Mouse (Mus musculus) CH12F3 (cell line): ENCODE measurements at regions not wholly inside any gene's neighbourhood (a gene's known extent, or its start where the extent isn't known, plus 50 kb on each side); places are given as distances from the start of the nearest gene placed in this dataset.

ENCODE experiments used
- in situ Hi-C: fragments of 300-500 bp; cut with MboI; formaldehyde crosslinking; loops from 2 replicates; pipeline ENCODE4 v1.14.3; 2020; ENCODE audit warnings: low sequenced_read_pairs

- in situ Hi-C loops, result no loop called here
Measured at GRCm38 (mm10) chr13:84878178-84878849, 310.9 kb upstream of the Ccnh start.

DNA sequence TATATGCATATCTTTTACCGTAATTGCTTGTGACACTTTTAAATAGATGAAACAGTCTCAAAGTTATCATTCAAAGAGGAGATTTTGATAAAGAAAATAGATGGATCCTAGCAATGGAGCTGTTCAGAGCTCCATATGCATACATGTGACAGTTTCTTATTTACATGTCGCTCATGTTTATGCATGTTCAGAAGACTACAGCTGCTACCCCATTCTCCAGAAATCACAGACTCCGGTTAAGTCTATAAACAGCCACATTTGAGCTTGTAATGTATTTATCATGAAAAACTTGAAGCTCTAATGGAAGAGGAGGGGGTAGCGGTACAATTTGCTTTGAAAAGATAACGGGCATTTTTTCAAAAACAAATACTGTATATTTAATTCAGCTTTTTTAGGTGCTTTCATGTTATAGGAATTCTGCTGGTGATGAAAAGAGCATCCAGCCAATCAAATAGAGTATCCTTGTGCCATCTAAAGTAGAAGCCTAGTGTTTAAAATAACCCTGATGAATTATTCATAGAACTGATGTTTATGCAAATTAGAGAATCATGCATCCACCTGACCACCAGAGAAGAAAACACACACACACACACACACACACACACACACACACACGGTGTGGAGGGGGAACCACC is 283.7 kb upstream of the Ccnh start:
- in situ Hi-C loops, result no loop called here

GRCm38 (mm10) chr13:84905994-84906393 is 283.2 kb upstream of the Ccnh start:
- in situ Hi-C loops, result no loop called here

- in situ Hi-C loops, result no loop called here
Measured at GRCm38 (mm10) chr13:84931271-84931670, 257.9 kb upstream of the Ccnh start.

- in situ Hi-C loops, result no loop called here
Measured at GRCm38 (mm10) chr13:84935610-84936009, 253.6 kb upstream of the Ccnh start.

GRCm38 (mm10) chr13:84939695-84940094 is 249.5 kb upstream of the Ccnh start:
- in situ Hi-C loops, result no loop called here

DNA sequence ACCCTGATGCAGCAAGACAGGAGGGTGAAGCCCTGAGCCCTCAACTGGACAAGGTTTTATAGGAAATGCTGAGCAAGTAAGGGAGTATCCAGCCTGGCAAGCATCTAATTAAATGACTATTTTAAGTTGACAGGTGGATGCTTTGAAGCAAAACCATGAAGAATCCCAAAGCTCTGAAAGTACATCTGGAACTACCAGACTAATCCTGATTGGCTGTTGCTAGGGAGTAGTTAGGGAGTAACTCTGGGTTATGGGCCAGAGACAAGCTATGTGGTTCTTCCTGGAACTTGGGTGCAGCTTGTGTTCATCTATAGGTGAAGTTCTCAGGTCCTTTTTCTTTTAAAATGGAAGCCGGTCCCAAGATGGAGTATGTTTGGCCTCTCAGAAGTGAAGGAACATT is 248.3 kb upstream of the Ccnh start:
- in situ Hi-C loops, result no loop called here

DNA sequence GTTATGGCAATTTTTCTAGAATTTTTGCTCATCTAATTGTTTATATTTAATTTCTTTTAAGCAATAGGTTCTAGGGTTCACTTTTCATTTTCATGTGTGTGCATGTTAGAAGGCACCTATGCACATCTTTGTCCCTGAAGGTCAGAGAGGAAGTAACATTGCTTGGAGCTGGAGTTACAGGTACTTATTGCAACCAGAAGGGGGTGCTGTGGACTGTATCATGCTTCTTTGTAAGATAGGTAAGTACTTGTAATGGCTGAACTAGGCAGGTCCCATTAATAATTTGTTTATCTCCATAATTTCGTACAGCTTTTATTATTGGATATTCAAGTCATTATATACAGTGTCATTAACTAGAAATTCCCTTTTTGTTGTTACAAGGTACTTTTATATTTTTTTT is 238.3 kb upstream of the Ccnh start:
- in situ Hi-C loops, result loop anchor here (10.0 kb wide), 1 partner anchor 204 kb away; no protein-coding TSS in a partner anchor

DNA sequence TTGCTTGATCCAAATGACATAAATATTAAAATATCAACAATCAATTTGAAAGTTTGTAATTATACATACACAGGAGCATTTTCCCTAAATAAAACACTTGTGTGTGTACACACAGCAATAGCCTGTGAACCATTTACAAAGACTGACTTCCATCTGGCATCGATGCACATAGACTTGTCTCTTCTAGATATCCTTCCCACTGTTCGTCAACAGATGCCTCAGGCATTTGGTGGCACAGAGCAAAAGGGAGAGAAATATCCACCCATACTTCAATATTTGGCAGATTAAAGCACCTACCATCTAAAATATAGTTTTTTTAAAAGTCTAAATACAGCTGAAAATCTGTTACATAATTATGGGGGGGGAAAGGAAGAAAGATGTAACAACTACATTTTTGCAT is 236.0 kb upstream of the Ccnh start:
- in situ Hi-C loops, result loop anchor here (10.0 kb wide), 1 partner anchor 202 kb away; no protein-coding TSS in a partner anchor

DNA sequence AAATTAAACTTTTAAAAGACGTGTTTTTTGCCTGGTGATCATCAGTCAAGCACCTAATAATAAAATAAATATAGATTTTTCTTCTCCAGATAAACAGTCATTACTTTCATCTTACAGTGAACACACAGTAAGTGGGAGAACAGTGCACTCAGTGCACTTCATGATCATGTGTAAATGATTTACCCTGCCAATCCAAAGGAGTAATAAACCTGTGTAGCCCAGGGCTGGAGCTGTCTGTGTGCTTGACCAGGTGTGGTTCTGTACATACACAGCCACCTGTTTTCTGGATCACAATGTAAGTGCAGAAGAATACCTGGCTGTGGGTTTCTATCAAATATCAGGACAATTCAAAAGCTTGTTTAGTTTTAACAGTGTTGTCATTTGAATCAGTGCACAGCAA is 235.4 kb upstream of the Ccnh start:
- in situ Hi-C loops, result loop anchor here (10.0 kb wide), 1 partner anchor 201 kb away; no protein-coding TSS in a partner anchor

GRCm38 (mm10) chr13:84968943-84969342 is 220.3 kb upstream of the Ccnh start:
- in situ Hi-C loops, result no loop called here
